Mouse (Mus musculus): ENCODE measurements around the gene Ryr2.

GRCm38 (mm10) chr13:11865261-11865660, 241.5 kb downstream of the Ryr2 start:
- TF ChIP-seq POLR2A (IDR thresholded peaks at IDR 0.05; ENCODE audit: low read depth, low read length): no peak
- no peak for TF ChIP-seq CTCF (conservative IDR thresholded peaks at IDR 0.05; ENCODE audit: insufficient read depth, insufficient read length, low read depth, low read length)

Data from kidney, adult 2 months (tissue).